Mouse (Mus musculus) CH12.LX (cell line): ENCODE measurements around the gene Cfap61.

Experiments
- CHD2 ChIP-seq: IDR thresholded peaks from 2 replicates; pipeline ENCODE4 v1.6.1; 2011; ENCODE audit warnings: low read length, improper control_type of control experiment
- CTCF ChIP-seq, 2 experiments: IDR thresholded peaks in 1 of 2; conservative IDR thresholded peaks in 1 of 2; 2 replicates each; pipeline ENCODE4 v1.5.1; 2011 to 2012; ENCODE audit warnings: low read depth in 2 of 2, low read length in 2 of 2, improper control_type of control experiment in 1 of 2, inconsistent platforms in 1 of 2, mild to moderate bottlenecking in 1 of 2, moderate library complexity in 1 of 2
- JUN ChIP-seq: IDR thresholded peaks from 2 replicates; pipeline ENCODE4 v1.6.1; 2011; ENCODE audit warnings: low read depth, mild to moderate bottlenecking, low read length, improper control_type of control experiment, moderate library complexity; ENCODE audit not compliant: insufficient read depth
- MAX ChIP-seq: IDR thresholded peaks from 2 replicates; pipeline ENCODE4 v1.6.1; 2011; ENCODE audit warnings: low read length, improper control_type of control experiment
- MAZ ChIP-seq: IDR thresholded peaks from 2 replicates; pipeline ENCODE4 v1.6.1; 2012; ENCODE audit warnings: low read depth, mild to moderate bottlenecking, inconsistent platforms, low read length, improper control_type of control experiment, moderate library complexity
- MYC ChIP-seq: IDR thresholded peaks from 2 replicates; pipeline ENCODE4 v1.6.1; 2011; ENCODE audit warnings: low read depth, mild to moderate bottlenecking, improper control_type of control experiment, low read length
- NRF1 ChIP-seq: IDR thresholded peaks from 2 replicates; pipeline ENCODE4 v1.6.1; 2014; ENCODE audit warnings: low read depth, mild to moderate bottlenecking, inconsistent platforms, low read length, improper control_type of control experiment, moderate library complexity
- PAX5 ChIP-seq: IDR thresholded peaks from 2 replicates; pipeline ENCODE4 v1.6.1; 2012; ENCODE audit warnings: low read length, inconsistent platforms, mixed read lengths
- POLR2A ChIP-seq: IDR thresholded peaks from 2 replicates; pipeline ENCODE4 v1.6.1; 2011; ENCODE audit warnings: low read depth, mild to moderate bottlenecking, improper control_type of control experiment, low read length
- POLR2AphosphoS2 ChIP-seq: IDR thresholded peaks from 2 replicates; pipeline ENCODE4 v1.6.1; 2011; ENCODE audit warnings: low read depth, low read length, improper control_type of control experiment
- RAD21 ChIP-seq: IDR thresholded peaks from 2 replicates; pipeline ENCODE4 v1.6.1; 2011; ENCODE audit warnings: low read depth, mild to moderate bottlenecking, low read length, improper control_type of control experiment, moderate library complexity
- ZC3H11A ChIP-seq: IDR thresholded peaks from 2 replicates; pipeline ENCODE4 v1.6.1; 2012; ENCODE audit warnings: low read depth, mild to moderate bottlenecking, inconsistent platforms, low read length, improper control_type of control experiment
- ZMIZ1 ChIP-seq: IDR thresholded peaks from 2 replicates; pipeline ENCODE4 v1.6.1; 2012; ENCODE audit warnings: low read depth, mild to moderate bottlenecking, inconsistent platforms, low read length, improper control_type of control experiment

- TF ChIP-seq JUN (no peak), POLR2A (no peak), NRF1 (no peak), MAX (no peak), MAZ (no peak), PAX5 (no peak), ZC3H11A (no peak), ZMIZ1 (no peak), CTCF (conservative IDR thresholded peaks at IDR 0.05 in 1 of 2, IDR thresholded peaks at IDR 0.05 in 1 of 2; ENCODE audit: low read depth in 2 of 2, low read length in 2 of 2) (no peak), CHD2 (no peak), MYC (no peak), POLR2AphosphoS2 (no peak), RAD21 (no peak)
Observed at GRCm38 (mm10) chr2:146009596-146010349, 75.2 kb downstream of the Cfap61 start.
